Mouse (Mus musculus): ENCODE measurements around the gene Adat3.
"Not testable (repeated sequence)": the region's sequence is repeated elsewhere in the genome, so short reads cannot be mapped to it uniquely, and the experiment has no call there.

Adat3 gene

GRCm38 (mm10) chr10:80578131-80578750, 24.4 kb upstream of the Adat3 start:
- peak; percentile 82 to 87 for DNase-seq (ENCODE audit: low spot score in 2 of 2)

GRCm38 (mm10) chr10:80578911-80579310, 23.8 kb upstream of the Adat3 start:
- DNase-seq (ENCODE audit: low spot score in 2 of 2), result peak; percentile 63 to 85

DNA sequence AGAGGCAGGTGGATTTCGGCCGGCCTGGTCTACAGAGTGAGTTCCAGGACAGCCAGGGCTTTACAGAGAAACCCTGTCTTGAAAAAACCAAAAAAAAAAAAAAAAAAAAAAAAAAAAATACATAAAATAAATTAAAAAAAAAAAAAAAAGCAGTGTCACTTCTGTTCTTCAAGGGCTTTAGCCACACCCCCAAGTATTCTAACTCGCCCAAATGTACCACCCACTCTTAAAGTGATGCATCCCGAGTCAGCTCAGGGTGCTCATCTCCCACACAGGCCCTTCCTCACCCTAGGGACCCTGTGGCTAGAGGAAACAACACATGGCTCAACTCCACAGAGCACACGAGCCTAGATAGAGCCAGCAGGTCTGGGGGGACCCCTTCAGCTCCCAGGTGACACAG, 19.6 kb upstream of the Adat3 start:
- DNase-seq (ENCODE audit: low spot score in 2 of 2), result no peak

DNA sequence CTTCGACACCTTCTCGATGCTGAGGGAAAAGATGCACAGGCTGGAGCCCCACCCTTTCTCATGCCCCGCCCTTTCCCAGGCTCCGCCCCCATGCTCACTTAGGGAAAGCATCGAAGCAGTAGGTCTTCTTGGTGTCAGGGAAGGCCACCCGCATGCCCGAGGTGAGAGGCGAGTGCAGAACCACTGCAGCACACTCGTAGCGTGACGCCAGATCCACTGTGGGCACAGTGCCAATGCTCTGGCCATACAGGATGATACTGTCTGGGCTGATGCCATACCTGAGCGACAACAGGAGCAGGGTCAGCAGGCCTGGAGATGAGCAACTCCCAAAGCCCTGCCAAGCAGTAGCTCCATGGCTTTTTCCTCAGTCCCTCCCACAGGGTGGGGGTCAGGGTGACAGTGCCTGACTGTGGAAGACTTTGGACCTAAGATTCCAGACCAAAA, 18.6 kb upstream of the Adat3 start:
- DNase-seq (ENCODE audit: low spot score in 2 of 2), result no peak

DNA sequence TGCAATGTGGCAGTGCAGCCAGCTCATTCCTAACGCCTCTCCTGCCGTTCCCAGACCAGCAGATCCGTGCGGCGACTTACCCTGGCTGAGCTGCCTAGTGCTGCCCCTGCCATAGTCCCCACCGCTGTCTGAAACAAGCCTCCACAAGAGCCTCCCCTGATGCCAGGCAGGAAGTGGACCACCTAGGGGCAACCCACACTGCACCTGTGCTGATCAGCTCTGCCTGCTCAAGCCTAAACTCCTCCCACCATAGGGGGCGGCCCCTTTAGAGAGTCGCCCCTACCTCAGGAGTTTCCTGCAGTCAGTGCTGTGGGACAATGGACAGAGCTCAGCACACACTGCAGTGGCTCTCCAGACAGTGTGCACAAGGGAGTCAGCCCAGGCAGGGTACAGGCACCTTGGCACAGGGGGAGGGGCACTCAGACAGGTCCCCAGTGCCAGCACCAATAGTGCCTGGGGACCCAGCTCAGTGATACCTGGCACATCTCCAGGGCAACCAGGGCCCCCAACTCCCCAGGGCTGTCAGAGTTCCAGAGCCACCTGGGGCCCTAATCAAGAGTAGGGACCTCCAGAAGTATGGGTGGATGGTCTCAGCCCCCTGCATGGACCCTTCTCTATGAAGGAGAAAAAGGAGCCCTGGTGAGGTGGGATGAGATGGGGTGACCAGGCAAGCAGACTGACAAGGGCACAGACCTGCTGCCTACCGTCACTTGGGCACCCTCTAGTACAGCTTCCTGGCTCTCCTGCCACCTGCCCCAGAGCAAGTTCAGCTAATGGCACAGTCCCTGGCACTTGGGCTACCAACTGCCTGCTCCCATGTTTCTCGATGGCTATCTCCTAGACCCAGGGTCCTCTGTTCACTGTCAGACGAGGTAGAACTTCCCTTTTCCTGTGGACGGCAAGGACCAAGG, 17.8 kb upstream of the Adat3 start:
- no peak for DNase-seq (ENCODE audit: low spot score in 2 of 2)

DNA sequence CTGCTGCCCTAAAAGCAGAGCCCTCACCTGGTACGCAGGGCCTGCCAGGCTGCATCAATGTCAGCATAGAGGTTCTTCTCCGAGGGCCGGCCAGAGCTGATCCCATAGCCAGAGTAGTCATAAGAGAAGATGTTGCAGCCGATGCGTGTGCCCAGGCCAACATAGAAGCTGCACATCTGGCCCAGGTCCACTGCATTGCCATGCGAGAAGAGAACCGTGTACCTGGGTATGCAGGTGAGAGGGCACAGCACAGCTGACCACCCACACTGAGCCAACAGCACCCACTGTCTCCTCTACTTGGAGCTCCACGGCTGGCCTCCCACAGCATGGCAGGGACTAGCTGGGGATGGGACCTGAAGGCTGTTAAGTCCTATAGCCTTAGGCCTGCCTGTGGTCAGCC, 17.1 kb upstream of the Adat3 start:
- DNase-seq (ENCODE audit: low spot score in 2 of 2), result no peak

DNA sequence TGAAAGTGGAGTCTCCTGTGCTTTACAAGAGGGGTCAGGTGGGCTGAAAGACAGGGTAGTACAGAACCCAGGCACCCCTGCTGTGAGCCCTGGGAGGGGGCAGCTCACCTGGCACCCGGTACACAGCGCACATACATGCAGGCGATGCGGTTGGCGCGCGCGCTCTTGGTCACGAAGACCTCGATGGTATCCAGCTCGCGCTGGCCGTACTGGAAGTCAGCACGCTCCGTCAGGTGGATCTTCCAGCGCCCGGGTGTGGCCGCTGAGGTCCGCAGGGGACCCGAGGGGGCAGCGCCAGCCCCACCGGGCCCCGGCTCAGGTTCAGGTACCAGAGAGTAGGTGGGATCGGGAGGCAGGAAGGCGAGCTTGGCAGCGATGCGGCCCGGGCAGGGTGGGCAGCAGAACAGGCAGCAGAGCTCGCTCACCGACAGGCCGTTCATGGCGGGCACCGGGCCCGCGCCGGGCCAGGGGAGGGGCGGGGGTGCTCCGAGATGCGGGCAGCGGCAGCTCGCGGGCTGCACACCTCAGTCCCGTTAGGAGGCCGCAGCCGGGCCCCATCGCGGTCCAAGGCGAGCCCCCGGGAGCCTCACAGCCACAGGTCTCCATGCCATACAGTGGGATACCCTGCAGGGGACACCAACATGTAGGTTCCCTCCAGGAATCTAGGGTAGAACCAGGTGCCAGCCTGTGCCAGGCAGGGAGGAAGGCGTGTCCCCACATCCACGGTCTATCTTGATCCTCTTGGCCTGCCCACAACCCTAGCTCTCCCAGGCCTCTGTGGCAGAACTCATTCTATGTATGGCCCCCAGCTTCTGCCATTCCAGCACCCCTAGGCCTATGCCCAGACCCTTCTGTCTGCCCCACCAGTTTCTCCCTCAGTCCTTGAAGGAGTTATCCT, 16.0 kb upstream of the Adat3 start:
- no peak for DNase-seq (ENCODE audit: low spot score in 2 of 2)

- no peak for DNase-seq (ENCODE audit: low spot score in 2 of 2)
Observed at GRCm38 (mm10) chr10:80587305-80587657, 15.4 kb upstream of the Adat3 start.

DNA sequence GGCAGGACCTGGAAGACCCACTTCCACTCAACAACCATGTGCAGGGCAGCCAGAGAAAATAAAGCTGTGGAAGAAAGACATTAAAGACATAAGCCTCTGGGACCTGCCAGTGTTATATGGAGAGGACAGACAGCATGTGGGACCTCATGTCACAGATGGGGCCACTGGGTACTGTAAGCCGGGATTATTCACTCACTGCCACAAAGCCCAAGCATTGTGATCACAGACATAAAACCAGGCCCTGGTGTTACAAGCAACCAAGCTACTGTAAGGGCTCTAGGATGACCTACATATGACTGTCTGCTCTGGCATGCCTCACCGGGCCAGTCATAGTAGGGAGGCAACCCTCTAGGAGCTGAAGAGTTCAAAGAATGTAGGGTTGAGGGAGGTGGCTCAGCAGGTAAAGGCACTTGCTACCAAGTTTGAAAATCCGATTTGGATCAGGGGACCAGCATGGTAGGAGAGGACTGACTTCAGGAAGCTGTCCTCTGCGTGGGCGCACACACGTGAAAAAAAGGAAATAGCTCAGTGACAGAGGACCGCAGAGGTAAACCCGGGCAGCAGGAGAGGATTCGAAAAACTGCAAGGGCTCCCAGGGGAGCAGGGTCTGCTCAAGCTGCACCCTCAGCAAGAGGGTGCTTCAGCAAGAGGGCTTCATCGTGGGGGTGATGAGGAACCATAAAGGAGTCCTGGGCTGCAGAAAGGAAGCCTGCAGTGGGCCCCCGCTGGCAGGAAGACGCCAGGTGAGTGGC, 13.4 kb upstream of the Adat3 start:
- DNase-seq (ENCODE audit: low spot score in 2 of 2), result peak in 1 of 2 experiments; percentile 74

DNA sequence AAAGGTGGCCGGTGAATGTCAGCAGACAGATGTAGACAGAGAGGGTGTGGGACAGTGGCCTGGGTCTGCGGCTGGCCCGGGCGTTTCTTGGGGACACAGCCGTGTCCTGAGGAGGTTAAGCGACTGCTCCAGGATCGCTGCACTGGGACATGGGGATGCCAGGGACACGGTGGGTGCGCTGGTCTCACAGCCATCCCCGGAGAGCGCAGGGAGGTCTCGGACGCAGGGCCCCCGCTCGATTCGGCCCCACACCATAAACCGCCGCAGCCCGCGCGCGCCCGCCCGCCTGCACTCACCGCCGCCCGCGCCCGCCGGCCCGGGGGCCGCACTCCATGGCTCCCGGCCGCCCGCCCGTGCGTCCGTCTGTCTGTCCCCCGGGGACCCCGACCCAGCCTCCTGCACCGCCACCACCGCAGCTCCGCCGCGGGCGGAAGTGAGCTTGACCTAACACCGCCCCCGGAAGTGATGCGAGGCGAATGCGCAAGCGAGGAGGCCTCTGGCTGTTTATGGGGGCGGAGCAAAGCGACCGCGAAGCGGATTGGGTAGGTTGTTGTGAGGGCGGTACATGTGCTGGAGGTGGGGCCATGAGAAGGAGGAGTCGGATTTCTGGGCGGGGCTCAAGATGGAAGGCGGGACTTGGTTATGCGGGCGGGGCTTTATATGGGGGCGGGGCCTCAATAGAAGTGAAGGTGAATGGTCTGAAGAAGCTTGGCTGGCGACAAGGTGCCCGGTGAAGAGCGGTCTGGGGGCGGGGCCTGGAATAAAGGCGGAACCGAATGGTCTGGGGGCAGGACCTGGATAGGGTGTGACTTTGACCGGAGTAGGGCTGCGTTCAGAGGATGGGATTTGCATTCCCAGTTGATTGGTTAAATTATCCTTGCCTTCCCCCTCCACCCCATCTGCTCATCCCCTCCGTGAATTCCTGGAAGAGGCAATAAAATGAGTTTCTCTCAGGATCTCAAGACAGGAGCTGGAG, 12.5 kb upstream of the Adat3 start, which contains the start of gene Abhd17a:
TSS of gene Abhd17a (minus strand) at position 463 of the 976 bp plus-strand sequence.
- peak; percentile 95 to 97 for DNase-seq (ENCODE audit: low spot score in 2 of 2)

DNA sequence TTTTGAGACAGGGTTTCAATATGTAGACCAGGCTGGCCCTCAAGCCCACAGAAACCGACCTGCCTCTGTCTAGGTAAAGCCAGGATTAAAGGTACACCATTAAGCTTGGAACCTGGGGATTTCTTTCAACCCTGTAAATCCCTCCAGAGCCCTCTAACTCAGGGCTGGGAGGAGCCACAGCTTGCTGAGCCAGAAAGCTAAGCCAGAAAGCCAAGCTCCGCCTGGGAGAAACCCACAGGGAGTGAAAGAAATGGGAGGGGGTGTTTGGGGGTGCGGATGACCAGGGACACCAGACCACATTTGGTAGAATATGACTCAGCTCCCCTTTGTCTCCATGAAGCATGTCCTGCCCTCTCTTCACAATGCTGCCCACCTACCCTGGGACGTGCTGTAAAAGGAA, 6.4 kb upstream of the Adat3 start:
- no peak for DNase-seq (ENCODE audit: low spot score in 2 of 2)

GRCm38 (mm10) chr10:80603364-80603763, 684 bp downstream of the Adat3 start:
- DNase-seq (ENCODE audit: low spot score in 2 of 2), result no peak

- peak in 1 of 2 experiments; percentile 61 for DNase-seq (ENCODE audit: low spot score in 2 of 2)
Observed at GRCm38 (mm10) chr10:80604001-80604509, 1.4 kb downstream of the Adat3 start.

- DNase-seq (ENCODE audit: low spot score in 2 of 2), result no peak
Observed at GRCm38 (mm10) chr10:80604988-80605387, 2.3 kb downstream of the Adat3 start.

DNA sequence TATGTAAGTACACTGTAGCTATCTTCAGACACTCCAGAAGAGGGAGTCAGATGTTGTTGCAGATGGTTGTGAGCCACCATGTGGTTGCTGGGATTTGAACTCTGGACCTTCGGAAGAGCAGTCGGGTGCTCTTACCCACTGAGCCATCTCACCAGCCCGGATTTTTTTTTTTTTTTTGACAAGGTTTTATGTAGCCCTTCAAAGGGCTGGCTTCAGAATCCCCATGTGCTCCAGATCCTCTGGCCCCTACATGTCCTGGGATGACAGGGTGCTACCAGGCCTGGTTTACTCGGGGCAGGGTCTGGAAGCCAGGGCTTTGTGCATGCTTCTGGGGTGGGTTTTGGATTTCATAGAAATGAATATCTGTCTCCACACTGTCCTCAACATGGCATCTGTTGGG, 3.0 kb downstream of the Adat3 start, which contains the start of gene Gm49322:
TSS of gene Gm49322 (plus strand) at position 301 of the 400 bp plus-strand sequence.
- not testable (repeated sequence) for DNase-seq (ENCODE audit: low spot score in 2 of 2)

GRCm38 (mm10) chr10:80606306-80606705, 3.6 kb downstream of the Adat3 start:
- no peak for DNase-seq (ENCODE audit: low spot score in 2 of 2)

DNA sequence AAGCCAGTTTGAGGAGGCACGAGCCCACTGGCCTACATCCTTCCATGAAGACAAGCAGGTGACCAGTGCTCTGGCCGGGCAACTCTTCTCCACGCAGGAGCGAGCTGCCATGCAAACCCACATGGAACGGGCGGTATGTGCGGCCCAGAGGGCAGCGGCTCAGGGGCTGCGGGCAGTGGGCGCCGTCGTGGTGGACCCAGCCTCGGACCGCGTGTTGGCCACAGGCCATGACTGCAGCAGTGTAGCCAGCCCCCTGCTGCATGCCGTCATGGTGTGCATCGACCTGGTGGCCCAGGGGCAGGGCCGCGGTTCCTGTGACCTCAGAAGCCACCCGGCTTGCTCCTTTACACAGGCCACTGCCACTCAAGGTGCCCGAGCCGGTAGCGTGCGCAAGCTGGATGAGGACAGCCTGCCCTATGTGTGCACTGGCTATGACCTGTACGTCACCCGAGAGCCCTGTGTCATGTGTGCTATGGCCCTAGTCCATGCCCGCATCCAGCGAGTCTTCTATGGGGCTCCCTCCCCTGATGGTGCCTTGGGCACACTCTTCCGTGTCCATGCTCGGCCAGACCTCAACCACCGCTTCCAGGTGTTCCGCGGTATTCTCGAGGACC, 4.2 kb downstream of the Adat3 start:
- DNase-seq (ENCODE audit: low spot score in 2 of 2), result no peak

DNA sequence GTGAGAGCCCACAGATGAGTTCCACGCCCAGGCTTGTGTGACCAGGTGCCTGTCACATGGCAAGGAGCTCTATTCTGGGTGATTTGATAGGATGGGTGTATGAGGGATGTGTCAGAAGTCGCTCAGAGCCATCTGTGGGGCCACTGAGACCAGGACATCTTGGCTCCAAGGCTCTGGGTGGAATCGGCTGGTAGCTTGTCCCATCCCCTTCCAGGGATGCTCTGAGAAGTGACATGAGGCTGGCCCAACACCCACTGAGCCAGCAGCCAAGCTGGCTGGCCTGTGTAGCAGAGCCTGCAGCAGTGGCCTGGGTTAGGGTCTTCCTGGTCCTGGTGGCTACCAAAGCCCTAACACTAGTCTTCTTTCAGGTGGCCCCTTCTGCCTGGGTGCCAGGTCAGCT, 5.8 kb downstream of the Adat3 start:
- DNase-seq (ENCODE audit: low spot score in 2 of 2), result no peak

GRCm38 (mm10) chr10:80609269-80609924, 6.7 kb downstream of the Adat3 start:
- DNase-seq (ENCODE audit: low spot score in 2 of 2), result no peak

Data from natural killer cell, adult 2 months (primary cell).